Mouse (Mus musculus): ENCODE measurements around the gene Acad11. TPM values are rescaled to one million over a fixed set of nuclear protein-coding genes. Genes with fewer than 3 reads are reported as not detected.
A peak's percentile ranks its signal among the peaks of the same experiment; 100 is the strongest.

Acad11 gene
- total RNA-seq, 2 experiments from 2014 or later: 98.0 to 105 TPM

DNA sequence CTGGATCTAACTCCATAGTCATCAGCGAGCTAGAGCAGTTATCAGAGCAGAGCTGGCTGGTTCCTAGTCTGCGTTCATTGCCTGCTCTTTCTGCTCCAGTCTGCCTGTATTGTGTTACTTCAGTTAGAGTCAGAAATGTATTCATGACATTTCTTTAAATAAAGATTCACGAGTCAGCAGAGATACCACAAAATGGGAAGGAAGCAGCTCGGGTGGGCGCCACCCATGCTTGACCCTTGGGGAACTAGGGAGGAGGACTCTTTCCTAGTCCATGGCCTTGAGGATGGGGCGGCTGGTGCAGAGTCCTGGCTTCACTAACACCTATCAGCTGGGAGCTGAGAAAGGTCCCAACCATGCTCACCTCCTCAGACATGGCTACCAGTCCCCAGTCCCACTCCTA lies 77.2 kb downstream of the Acad11 start:
- peak in 1 of 2 experiments; percentile 12 for DNase-seq
- intact Hi-C loops (cut with DNase I): no loop called here

DNA sequence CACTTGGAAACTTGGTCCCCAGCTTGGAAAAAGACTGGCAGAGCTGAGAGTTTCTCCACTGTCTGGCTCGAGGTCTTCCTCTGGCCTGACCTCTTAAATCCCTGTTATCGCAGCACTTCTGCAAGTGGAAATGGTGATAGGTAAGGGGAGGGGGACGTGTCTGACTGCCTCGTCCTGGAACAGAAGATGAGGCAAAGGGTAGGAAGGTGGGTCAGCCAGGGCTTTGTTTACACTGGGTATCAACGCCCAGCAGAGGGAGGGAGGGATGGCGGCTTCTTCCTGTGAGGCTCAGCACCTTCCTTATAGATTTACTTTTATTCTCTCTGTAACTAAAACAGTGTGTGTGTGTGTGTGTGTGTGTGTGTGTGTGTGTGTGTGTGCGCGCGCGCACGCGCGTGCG lies 79.6 kb downstream of the Acad11 start:
- intact Hi-C loops (cut with DNase I): no loop called here
- DNase-seq: no peak

DNA sequence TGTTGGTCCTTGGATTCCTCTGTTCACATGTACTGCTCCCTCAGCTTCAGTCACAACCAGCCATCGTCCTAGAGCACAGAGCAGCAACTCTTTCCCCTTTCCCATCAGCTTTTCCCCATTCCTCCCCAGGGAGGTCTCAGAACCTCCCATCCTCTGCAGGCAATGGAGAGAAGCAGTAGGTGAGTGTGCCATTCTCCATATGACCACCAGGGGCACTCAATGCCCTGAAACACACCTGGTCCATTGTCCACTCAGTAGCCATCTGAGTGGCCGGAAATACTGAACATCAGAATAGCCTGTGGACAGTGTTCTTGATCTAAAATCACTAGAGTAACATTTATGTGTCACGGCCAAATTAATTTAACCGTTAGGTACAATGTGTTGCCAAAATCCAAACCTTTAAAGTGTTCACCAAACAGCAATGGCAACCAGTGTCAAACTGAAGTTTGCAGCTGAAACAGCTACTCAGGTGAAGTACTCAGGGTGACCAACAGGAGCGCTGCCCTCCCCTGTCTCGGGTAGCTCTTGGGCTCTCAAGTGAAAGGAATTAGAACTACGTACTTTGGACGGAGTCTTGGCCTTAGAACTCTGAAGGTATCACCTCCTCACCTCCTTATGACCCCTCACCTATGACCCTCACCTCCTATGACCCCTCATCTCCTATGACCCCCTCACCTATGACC lies 81.3 kb downstream of the Acad11 start:
- intact Hi-C loops (cut with DNase I): no loop called here

DNA sequence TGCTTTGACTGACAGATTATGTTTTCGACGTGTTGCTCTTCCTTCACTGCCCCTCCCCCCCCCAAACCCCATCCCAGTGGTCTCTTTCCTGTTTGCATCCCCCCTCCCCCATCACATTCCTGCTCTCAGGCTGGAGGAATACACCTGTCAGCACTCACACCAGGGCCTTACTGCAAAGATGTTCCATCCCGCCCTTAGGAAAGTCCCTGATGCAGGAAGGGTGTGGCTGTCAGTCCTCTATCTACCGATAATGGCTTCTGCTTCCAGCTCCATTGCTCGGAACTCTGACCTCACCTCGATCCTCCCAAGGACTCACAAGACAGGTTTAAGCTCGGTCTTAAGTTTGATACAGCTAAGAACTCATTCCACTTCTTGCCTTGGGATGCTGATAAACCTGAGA lies 83.5 kb downstream of the Acad11 start:
- intact Hi-C loops (cut with DNase I): no loop called here
- no peak for DNase-seq

More for the DNA sequence above, 81.3 kb downstream of the Acad11 start:
- no peak for DNase-seq

DNA sequence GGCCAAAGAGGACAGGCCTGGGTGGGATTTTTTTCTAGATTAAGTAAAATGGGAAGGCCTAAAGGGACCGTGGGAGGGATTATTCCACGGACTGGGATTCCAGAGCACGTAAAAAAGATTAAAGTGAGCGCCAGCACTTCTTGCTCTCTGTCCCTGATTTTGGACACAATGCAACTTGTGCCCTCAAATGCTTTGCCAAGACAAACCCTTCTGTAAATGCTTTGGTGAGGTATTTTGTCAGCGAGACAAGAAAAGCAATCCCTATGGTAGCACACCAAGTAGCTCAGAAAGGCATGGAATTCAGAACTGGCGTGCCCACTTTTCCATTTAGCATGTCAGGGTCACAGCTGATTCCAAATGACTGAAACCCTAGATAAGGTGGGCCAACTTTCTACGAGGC lies 85.8 kb downstream of the Acad11 start:
- intact Hi-C loops (cut with DNase I): no loop called here

DNA sequence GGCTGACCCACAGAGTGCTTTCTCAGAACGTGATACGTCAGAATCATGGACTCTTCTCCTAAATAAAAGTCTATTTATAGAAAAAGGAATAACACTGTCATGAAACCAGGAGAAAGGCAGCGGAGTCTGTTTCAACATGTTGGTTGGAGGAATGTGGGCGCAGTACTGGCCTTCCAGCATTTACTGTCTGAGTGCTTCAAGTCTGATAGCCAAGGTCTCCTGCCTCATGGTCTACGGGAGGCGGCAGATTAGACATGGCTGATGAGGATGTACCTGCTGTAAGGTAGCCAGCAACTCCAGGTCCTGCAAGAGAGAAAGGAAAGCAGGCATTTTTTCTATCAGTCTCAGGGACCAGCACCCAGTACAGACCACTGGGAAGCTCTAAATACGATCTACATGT lies 88.9 kb downstream of the Acad11 start:
- intact Hi-C loops (cut with DNase I): no loop called here
- no peak for DNase-seq

More for the DNA sequence above, 85.8 kb downstream of the Acad11 start:
- DNase-seq: no peak

DNA sequence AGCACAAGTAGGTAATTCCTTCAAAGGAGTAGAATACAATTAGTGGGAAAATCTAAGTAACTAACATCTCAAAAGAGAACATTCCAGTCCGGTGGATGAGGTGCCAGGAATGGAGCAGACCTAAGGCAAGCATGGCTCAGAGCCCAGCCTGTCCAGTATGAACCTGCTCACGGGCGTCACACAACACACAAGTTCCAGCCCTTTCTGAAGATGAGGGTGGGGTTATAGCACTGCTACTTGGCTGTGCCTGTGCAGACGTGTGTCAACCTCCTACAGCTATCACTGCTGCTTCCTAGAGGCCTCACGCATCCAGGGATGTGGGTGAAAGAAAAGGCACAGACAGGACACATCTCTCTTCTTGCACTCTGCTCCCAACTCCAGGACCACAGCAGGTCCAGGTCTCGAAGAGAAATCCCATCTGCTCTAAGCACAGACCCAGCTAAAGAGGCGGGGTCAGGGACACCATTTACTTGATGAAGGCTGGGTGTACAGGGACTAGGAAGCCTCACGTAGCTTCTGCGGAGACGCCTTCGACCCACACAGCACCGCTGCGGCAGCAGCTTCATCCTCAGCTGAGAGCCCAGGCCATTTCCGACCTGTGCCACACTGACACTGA lies 92.0 kb downstream of the Acad11 start:
- intact Hi-C loops (cut with DNase I): no loop called here
- no peak for DNase-seq

DNA sequence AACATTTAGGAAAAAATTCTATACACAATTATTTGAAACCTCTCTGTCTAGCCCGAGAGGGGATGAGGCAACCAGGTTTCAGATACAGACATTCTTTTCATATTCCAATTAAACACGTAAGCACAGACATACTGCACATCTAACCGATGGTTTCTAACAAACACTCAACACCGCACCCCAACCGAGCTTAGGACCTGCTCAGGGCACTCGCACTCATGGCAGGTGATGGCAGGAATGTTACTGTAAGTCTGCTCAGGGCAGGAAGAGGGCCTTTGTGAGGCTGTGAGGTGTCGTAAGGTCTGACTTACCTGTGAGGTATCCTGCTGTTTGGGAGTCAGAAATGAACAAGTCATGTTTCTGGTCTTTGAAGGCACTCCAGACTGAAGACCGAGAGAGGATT lies 93.3 kb downstream of the Acad11 start:
- DNase-seq: no peak
- intact Hi-C loops (cut with DNase I): no loop called here

DNA sequence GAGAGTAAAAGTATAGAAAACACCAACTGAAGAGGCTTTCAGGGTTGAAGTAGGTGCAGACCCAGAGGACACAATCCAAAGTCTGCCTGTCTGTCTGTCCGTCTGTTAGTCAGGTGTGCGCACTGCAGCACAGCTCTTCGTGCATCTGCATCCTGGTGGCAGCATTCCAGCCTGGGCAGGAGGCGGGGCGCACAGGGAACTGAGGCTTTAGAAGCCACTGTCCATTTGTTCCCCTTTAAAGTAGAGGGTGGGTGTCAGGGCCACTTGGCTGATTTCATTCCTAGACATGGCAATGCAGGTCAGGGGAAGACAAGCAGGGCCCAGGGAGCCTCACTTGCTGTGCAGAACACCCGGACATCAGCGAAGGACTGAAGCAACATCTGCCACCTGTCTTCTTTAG lies 94.1 kb downstream of the Acad11 start:
- no peak for DNase-seq
- intact Hi-C loops (cut with DNase I): no loop called here

DNA sequence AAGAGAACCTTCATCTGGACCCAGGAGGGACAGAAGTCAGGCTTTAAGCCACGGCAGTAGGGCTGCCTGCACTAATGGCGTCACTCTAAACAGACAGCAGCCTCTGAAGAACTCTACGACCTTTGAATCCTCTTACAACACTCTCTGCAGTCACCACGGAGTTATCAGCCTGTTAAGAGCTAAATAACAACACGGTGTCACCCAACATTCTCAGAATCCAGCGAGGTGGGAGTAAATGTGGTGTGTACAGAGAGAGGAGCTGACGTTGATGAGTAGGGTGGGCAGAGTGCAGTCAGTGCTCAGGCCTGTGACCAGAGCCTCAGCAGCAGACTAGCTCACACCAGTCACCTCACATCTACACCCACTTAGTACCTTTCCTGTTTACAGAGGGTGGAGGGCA lies 97.9 kb downstream of the Acad11 start:
- intact Hi-C loops (cut with DNase I): no loop called here
- DNase-seq: no peak

DNA sequence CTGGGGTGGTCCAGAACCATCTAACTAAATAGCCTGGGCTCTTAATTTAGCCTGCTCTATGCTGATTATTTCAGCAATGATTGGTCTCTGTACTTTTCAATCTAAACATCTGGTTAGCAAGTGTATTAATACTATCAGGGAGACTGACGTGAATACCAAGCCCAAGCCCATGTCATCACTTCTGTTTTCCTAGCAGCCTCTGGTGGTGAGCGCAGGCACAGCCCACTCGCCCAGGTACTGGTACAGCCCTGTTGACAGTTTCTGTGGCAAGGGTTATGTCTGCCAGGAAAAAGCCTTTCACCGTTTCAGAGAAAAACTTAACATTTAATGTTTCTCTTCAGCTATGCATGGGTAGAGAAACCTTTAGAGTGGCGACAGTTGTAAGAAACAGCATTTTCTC lies 101.0 kb downstream of the Acad11 start:
- intact Hi-C loops (cut with DNase I): no loop called here
- no peak for DNase-seq

DNA sequence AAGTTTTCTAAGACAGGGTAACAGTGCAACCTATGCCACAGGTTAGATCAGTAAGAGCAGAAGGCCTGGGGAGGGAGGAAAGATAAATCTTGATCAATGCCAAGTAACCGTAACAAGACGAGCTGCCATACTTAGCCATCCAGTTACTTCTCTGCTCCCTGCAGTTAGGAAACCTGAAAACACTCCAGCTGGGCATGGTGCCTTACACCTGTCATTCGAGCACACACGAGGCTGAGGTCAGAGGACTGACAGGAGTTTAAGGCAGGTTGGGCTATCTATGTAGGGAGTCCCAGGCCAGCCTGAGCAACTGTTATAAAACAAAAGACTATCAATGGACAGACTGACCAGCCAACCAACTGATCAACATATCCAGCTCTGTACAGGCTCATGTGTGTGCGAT lies 102.7 kb downstream of the Acad11 start:
- intact Hi-C loops (cut with DNase I): no loop called here
- no peak for DNase-seq

DNA sequence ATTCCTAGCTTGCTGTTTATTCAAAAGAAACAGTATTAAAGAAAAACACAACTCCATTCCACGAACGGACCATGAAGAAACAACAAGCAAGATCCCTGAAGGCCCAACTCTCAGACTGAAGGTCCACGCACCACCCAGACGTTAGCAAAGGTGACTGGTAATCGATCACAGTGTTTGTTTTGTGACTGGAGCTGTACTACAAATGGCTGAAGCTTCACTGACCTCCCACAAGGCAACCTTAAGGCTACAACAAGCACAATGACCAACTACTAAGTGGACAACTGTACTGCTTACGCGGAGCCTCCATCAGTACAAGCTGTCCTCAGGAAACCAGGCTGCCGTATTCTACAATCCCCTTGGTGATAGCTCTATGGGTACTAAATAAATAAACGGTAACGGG lies 106.8 kb downstream of the Acad11 start:
- DNase-seq: no peak
- intact Hi-C loops (cut with DNase I): no loop called here

DNA sequence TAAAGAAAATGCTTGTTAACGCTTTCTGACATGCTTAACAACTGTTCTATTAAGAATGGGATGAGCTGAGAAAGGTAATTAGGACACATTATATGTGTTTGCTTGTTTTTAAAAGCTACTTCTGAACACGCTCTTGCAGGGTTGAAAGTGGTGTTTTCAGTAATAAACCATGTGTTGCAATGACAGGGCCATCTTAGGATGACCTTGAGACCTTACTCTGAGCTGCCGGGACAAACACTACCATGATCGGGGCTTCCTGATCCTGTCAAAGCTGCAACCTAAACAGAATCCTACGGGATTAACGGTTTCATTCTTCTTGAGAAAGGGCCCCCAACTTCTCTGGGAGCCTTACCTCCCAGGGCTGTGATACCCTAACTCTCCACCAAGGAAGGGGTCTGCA lies 108.5 kb downstream of the Acad11 start:
- intact Hi-C loops (cut with DNase I): no loop called here
- DNase-seq: no peak

DNA sequence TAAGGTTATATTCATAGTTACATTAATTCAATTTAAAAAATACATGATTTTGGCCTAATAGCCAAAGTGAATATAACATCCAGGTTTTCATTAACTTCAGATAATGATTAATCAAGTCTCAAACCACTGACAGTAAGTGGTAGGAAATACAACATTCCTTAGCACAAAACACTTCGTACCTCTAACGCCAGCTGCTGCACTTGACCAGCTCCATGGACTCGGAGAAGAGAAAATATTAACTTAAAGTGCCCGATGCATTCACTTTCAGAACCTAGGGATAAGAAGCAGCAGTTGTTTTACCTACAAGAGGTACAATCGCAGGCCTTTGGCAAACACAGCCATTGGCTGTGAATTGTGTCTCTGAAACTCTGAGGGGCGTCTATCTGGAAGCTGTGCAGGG lies 109.2 kb downstream of the Acad11 start:
- intact Hi-C loops (cut with DNase I): no loop called here
- no peak for DNase-seq

Other genes with a start within 250 kb of the Acad11 start
- gene Nphp3, start 60.8 kb upstream of the Acad11 start, total RNA-seq (2021): 1 to 10 TPM; 1.6 to 2.7 TPM
- not detected for gene Gm28305, start 22.7 kb upstream of the Acad11 start, total RNA-seq (2021)
- gene Uba5, start 243 bp upstream of the Acad11 start, total RNA-seq (2021): 10 to 100 TPM; 15.6 to 17.4 TPM
- gene Ackr4, start 63.6 kb downstream of the Acad11 start, total RNA-seq (2021): 1 to 10 TPM; 3.8 to 4.7 TPM
- 10 to 100 TPM; 31.1 to 37.5 TPM for gene Dnajc13, start 199.6 kb downstream of the Acad11 start, total RNA-seq (2021)